Mouse (Mus musculus) heart, postnatal 0 days (tissue): ENCODE measurements at regions not wholly inside any gene's neighbourhood (a gene's known extent, or its start where the extent isn't known, plus 50 kb on each side); places are given as distances from the start of the nearest gene placed in this dataset.

Source experiments
- CTCF ChIP-seq: IDR thresholded peaks from 2 replicates; pipeline ENCODE4 v1.5.1; 2016; ENCODE audit warnings: antibody characterized with exemption, control low read depth, low read depth
- EP300 ChIP-seq: IDR thresholded peaks from 2 replicates; pipeline ENCODE4 v1.6.1; 2016; ENCODE audit warnings: antibody characterized with exemption, low read depth

DNA sequence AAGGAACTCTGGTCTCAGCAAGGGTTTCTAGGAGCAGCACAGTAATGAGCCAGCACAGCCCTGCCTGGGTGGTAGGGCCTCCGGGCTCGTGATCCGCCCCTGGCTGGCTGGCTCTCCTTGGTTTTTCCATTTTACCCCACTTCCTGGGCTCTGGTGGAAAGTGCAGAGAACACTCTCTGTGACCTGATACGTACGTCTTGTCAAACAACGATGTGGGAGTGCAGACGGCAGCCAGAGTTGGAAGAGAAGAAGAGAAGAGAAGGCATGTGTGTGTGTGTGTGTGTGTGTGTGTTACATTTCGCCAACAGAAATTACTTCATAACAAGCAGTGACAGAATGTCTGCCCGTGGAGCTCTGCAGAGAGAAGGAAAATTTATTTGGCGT, 97.2 kb upstream of the Map4k3 start:
- TF ChIP-seq CTCF: no peak
- TF ChIP-seq EP300: no peak
